In genomic region chr8:46022203-46022602, GRCm38 (mm10) we compare ENCODE assay signal across 19 mouse cellular contexts. TPM values are rescaled to one million over a fixed set of nuclear protein-coding genes. Genes with fewer than 3 reads are reported as not detected.
A peak's percentile ranks its signal among the peaks of the same experiment; 100 is the strongest.
DNase-seq lines count a peak whose midpoint lies in the region.
"Had no signal": no experiment of that assay in that cellular context is flagged by ENCODE, and none has a peak within 500 bp of the region (broad histone marks: within the 10 kb centered on the region; RNA-seq: fewer than 3 reads in every experiment).

No protein-coding gene starts in this region.

- H3K36me3 ChIP-seq in heart, embryonic 10.5 days: no peaks in the 10 kb centered on the region
- H3K36me3 ChIP-seq: embryonic facial prominence, embryonic 10.5 days; heart, embryonic 15.5 days; hindbrain, embryonic 13.5 days had no signal

- peaks cover 15% of the 10 kb centered on the region for H3K4me1 ChIP-seq in heart, embryonic 10.5 days
- H3K4me1 ChIP-seq in brown adipose tissue, adult 24 weeks (ENCODE audit: control insufficient read depth, insufficient read depth, insufficient read length, low read length): 0 out of 2 replicates have a peak, but pooled peaks cover 3% of the 10 kb centered on the region
- H3K4me1 ChIP-seq: forebrain, embryonic 13.5 days; heart, embryonic 15.5 days; hindbrain, embryonic 13.5 days had no signal

- no peaks in the 10 kb centered on the region for H3K27me3 ChIP-seq in heart, embryonic 10.5 days (ENCODE audit: insufficient read depth, poor library complexity, severe bottlenecking)
- H3K27me3 ChIP-seq: forebrain, embryonic 13.5 days; heart, embryonic 15.5 days; hindbrain, embryonic 13.5 days had no signal

- peak; percentile 25 to 71 for DNase-seq in heart, adult 18-20 months
- DNase-seq in heart, embryonic 10.5 days (ENCODE audit: low spot score): no peak
- DNase-seq in heart, postnatal 25 days (ENCODE audit: low spot score): peak; percentile 8
- no peak for DNase-seq in heart, postnatal 4 days
- DNase-seq in right cerebral cortex, postnatal 25 days: peak; percentile 21
- DNase-seq in right cerebral cortex, postnatal 14 days: no peak
- no peak for DNase-seq in adrenal gland, postnatal 14 days
- DNase-seq: adrenal gland, postnatal 10 days; cerebellum, adult 2 months; cerebellum, postnatal 10 days; forebrain, postnatal 0 days; gastrocnemius, postnatal 14 days; kidney, adult 11 months had no signal

- no peak overlapping the region for H3K27ac ChIP-seq in heart, embryonic 10.5 days
- H3K27ac ChIP-seq in brown adipose tissue, adult 24 weeks (replicated peaks; ENCODE audit: low read depth, low read length): peak overlapping the region; percentile 11; the same call in 1 of the 2 replicates
- H3K27ac ChIP-seq: embryonic facial prominence, embryonic 10.5 days; forebrain, embryonic 13.5 days; heart, embryonic 15.5 days; hindbrain, embryonic 13.5 days; hindbrain, postnatal 0 days had no signal

- intact Hi-C loops in heart, postnatal 25 days (cut with DNase I): no loop called here

- H3K4me3 ChIP-seq in heart, embryonic 10.5 days: no peak overlapping the region
- peak overlapping the region; percentile 17; the same call in 1 of the 2 replicates for H3K4me3 ChIP-seq in brown adipose tissue, adult 24 weeks (ENCODE audit: insufficient read depth, low read depth, low read length)
- H3K4me3 ChIP-seq: embryonic facial prominence, embryonic 10.5 days; forebrain, embryonic 13.5 days; heart, embryonic 15.5 days; hindbrain, embryonic 13.5 days had no signal

- WGBS in heart, embryonic 10.5 days: 79% methylated on average over 9 of the region's 9 CpGs

- H3K9me3 ChIP-seq in heart, embryonic 10.5 days: no peaks in the 10 kb centered on the region
- H3K9me3 ChIP-seq: embryonic facial prominence, embryonic 10.5 days; forebrain, embryonic 13.5 days; heart, embryonic 15.5 days; hindbrain, embryonic 13.5 days had no signal

RNA-seq across cellular contexts. Expression of gene Ankrd37, which starts 16.7 kb away (rescaled TPM):
- 1 to 10 TPM; 4.9 to 7.2 TPM for total RNA-seq in heart, adult 18-20 months (2021)
- polyA plus RNA-seq in heart, embryonic 10.5 days (2016; fragmentation: Nextera tagmentation; extraction: Ambion mirVana): 12.3 and 19.8 TPM in 2 replicates
- total RNA-seq in heart, postnatal 25 days (2021): 10 to 100 TPM; 10.0 to 11.7 TPM
- total RNA-seq in heart, postnatal 4 days (2021): 10 to 100 TPM; 11.1 to 12.4 TPM
- 2.6 TPM in 1 of 2 replicates, not detected in the other for polyA plus RNA-seq in brown adipose tissue, adult 24 weeks (2012; ENCODE audit: insufficient read depth, insufficient read length, missing spikeins)
- total RNA-seq in adrenal gland, postnatal 14 days (2021): 3.5 and 4.8 TPM in 2 replicates

RNA-seq across cellular contexts. Expression of gene Lrp2bp, which starts 23.1 kb away (rescaled TPM):
- 1 to 10 TPM in 1 of 2 experiments, under 1 TPM in 1; 0.77 to 1.0 TPM for total RNA-seq in heart, adult 18-20 months (2021)
- polyA plus RNA-seq in heart, embryonic 10.5 days (2016; fragmentation: Nextera tagmentation; extraction: Ambion mirVana): 0.44 and 0.54 TPM in 2 replicates
- 1 to 10 TPM; 1.0 to 1.1 TPM for total RNA-seq in heart, postnatal 25 days (2021)
- total RNA-seq in heart, postnatal 4 days (2021): under 1 TPM; 0.36 to 0.76 TPM
- polyA plus RNA-seq in brown adipose tissue, adult 24 weeks (2012; ENCODE audit: insufficient read depth, insufficient read length, missing spikeins): not detected in 2 replicates
- 0.26 TPM in 2 replicates for total RNA-seq in adrenal gland, postnatal 14 days (2021)

RNA-seq across cellular contexts. Expression of gene Ufsp2, which starts 46.9 kb away (rescaled TPM):
- 10 to 100 TPM; 31.2 to 33.1 TPM for total RNA-seq in heart, adult 18-20 months (2021)
- 60.1 and 60.7 TPM in 2 replicates for polyA plus RNA-seq in heart, embryonic 10.5 days (2016; fragmentation: Nextera tagmentation; extraction: Ambion mirVana)
- total RNA-seq in heart, postnatal 25 days (2021): 10 to 100 TPM; 31.1 to 32.3 TPM
- 10 to 100 TPM; 33.4 to 33.5 TPM for total RNA-seq in heart, postnatal 4 days (2021)
- 34.6 and 42.1 TPM in 2 replicates for polyA plus RNA-seq in brown adipose tissue, adult 24 weeks (2012; ENCODE audit: insufficient read depth, insufficient read length, missing spikeins)
- 49.5 and 52.1 TPM in 2 replicates for total RNA-seq in adrenal gland, postnatal 14 days (2021)

RNA-seq across cellular contexts. Expression of gene 1700029J07Rik, which starts 47.2 kb away (rescaled TPM):
- 1 to 10 TPM in 1 of 2 experiments, under 1 TPM in 1; 0.37 to 1.3 TPM for total RNA-seq in heart, adult 18-20 months (2021)
- 2.5 and 2.7 TPM in 2 replicates for polyA plus RNA-seq in heart, embryonic 10.5 days (2016; fragmentation: Nextera tagmentation; extraction: Ambion mirVana)
- under 1 TPM; 0.52 to 0.84 TPM for total RNA-seq in heart, postnatal 25 days (2021)
- total RNA-seq in heart, postnatal 4 days (2021): under 1 TPM; 0.83 to 0.86 TPM
- polyA plus RNA-seq in brown adipose tissue, adult 24 weeks (2012; ENCODE audit: insufficient read depth, insufficient read length, missing spikeins): 0.54 and 1.8 TPM in 2 replicates
- 1.1 and 1.2 TPM in 2 replicates for total RNA-seq in adrenal gland, postnatal 14 days (2021)

Comparison
In these comparisons a context has a peak if more than half of its experiments do, and no peak if none do; other contexts are left out.
1. DNase-seq: peak in heart, adult 18-20 months (2 of 2), heart, postnatal 25 days (single experiment) and right cerebral cortex, postnatal 25 days (single experiment); none in heart, embryonic 10.5 days (single experiment), heart, postnatal 4 days (single experiment), right cerebral cortex, postnatal 14 days (single experiment) and adrenal gland, postnatal 14 days (single experiment).